Mouse (Mus musculus) intestine, embryonic 16.5 days (tissue): Measurements from ENCODE around the gene Cux1. TPM values are rescaled to one million over a fixed set of nuclear protein-coding genes. Genes with fewer than 3 reads are reported as not detected.

ENCODE experiments used
- ATAC-seq: fragments of 200-750 bp; cut with Nextera tagmentation; 2 replicates; pipeline ENCODE4 v1.8.0; 2017; ENCODE audit warnings: moderate TSS enrichment, moderate library complexity
- H3K27ac ChIP-seq: fragments of 300-500 bp; sonication (generic); 2 replicates; pipeline ENCODE4 v1.5.1; 2014; ENCODE audit warnings: mild to moderate bottlenecking, low read length
- H3K27me3 ChIP-seq: fragments of 300-500 bp; sonication (generic); replicated peaks from 2 replicates; pipeline ENCODE4 v1.6.1; 2014; ENCODE audit warnings: low read length, control low read depth, mixed read lengths; ENCODE audit not compliant: control insufficient read depth, insufficient read depth
- H3K36me3 ChIP-seq: fragments of 300-500 bp; sonication (generic); 2 replicates; pipeline ENCODE4 v1.6.1; 2014; ENCODE audit warnings: low read length, control low read depth; ENCODE audit not compliant: control insufficient read depth, insufficient read depth
- H3K4me1 ChIP-seq: fragments of 300-500 bp; sonication (generic); 2 replicates; pipeline ENCODE4 v1.6.1; 2014; ENCODE audit warnings: low read length, control low read depth, mixed read lengths; ENCODE audit not compliant: control insufficient read depth, insufficient read depth
- H3K4me2 ChIP-seq: fragments of 300-500 bp; sonication (generic); 2 replicates; pipeline ENCODE4 v1.6.1; 2014; ENCODE audit warnings: low read depth, low read length, control low read depth
- H3K4me3 ChIP-seq: fragments of 300-500 bp; sonication (generic); 2 replicates; pipeline ENCODE4 v1.5.1; 2014; ENCODE audit warnings: mild to moderate bottlenecking, low read length
- H3K9ac ChIP-seq: fragments of 300-500 bp; sonication (generic); 2 replicates; pipeline ENCODE4 v1.6.1; 2014; ENCODE audit warnings: low read depth, low read length
- H3K9me3 ChIP-seq: fragments of 300-500 bp; sonication (generic); 2 replicates; pipeline ENCODE4 v1.6.1; 2016; ENCODE audit warnings: low read length, control low read depth; ENCODE audit not compliant: control insufficient read depth
- WGBS: fragments of 180-500 bp; shearing (Covaris S2); extraction: QIAGEN DNeasy Blood & Tissue Kit; methylation state at CpG from one replicate; pipeline ENCODE4 v1.1.7; 2014; 5-methylcytosine and 5-hydroxymethylcytosine counted together
- polyA plus RNA-seq: library from polyadenylated mRNA; unstranded; fragments of >200 nt; fragmentation: Nextera tagmentation; extraction: Ambion mirVana; gene quantifications from 2 replicates; pipeline ENCODE4 v1.2.1, GENCODE M21; 2015

Gene Cux1
- polyA plus RNA-seq, 1 experiment from 2014 or later = 62.5 TPM

GRCm38 (mm10) chr5:136343156-136343890 lies 224.0 kb downstream of the Cux1 start:
- WGBS = 88% methylated on average over 15 of the region's 15 CpGs
- H3K27me3 ChIP-seq = no peaks in the 10 kb centered on the region
- H3K4me3 ChIP-seq = no peak overlapping the region
- ATAC-seq = no peak
- no peak overlapping the region for H3K4me2 ChIP-seq
- no peak overlapping the region for H3K27ac ChIP-seq
- no peaks in the 10 kb centered on the region for H3K9me3 ChIP-seq
- peaks cover 12% of the 10 kb centered on the region; the same call in 1 of the 2 replicates for H3K36me3 ChIP-seq
- H3K4me1 ChIP-seq = no peaks in the 10 kb centered on the region
- H3K9ac ChIP-seq = no peak overlapping the region

- H3K4me2 ChIP-seq = no peak overlapping the region
- peaks cover 12% of the 10 kb centered on the region; the same call in 1 of the 2 replicates for H3K36me3 ChIP-seq
- H3K27ac ChIP-seq = no peak overlapping the region
- H3K4me3 ChIP-seq = no peak overlapping the region
- 77% methylated on average over 4 of the region's 4 CpGs for WGBS
- no peak for ATAC-seq
- H3K27me3 ChIP-seq = no peaks in the 10 kb centered on the region
- no peaks in the 10 kb centered on the region; the same call in 1 of the 2 replicates for H3K4me1 ChIP-seq
- no peaks in the 10 kb centered on the region for H3K9me3 ChIP-seq
- H3K9ac ChIP-seq = no peak overlapping the region
Measured at GRCm38 (mm10) chr5:136336798-136337527, 230.3 kb downstream of the Cux1 start.

- no peak overlapping the region for H3K4me3 ChIP-seq
- no peaks in the 10 kb centered on the region for H3K9me3 ChIP-seq
- 94% methylated on average over 4 of the region's 4 CpGs for WGBS
- no peaks in the 10 kb centered on the region; the same call in 1 of the 2 replicates for H3K4me1 ChIP-seq
- no peak overlapping the region for H3K27ac ChIP-seq
- peaks cover 12% of the 10 kb centered on the region; the same call in 1 of the 2 replicates for H3K36me3 ChIP-seq
- no peak overlapping the region for H3K9ac ChIP-seq
- H3K4me2 ChIP-seq = no peak overlapping the region
- no peaks in the 10 kb centered on the region for H3K27me3 ChIP-seq
- no peak for ATAC-seq
Measured at GRCm38 (mm10) chr5:136335681-136336080, 231.6 kb downstream of the Cux1 start.

- peaks cover 6% of the 10 kb centered on the region; the same call in 1 of the 2 replicates for H3K36me3 ChIP-seq
- no peak overlapping the region for H3K9ac ChIP-seq
- no peaks in the 10 kb centered on the region for H3K9me3 ChIP-seq
- H3K4me1 ChIP-seq = no peaks in the 10 kb centered on the region; the same call in 1 of the 2 replicates
- WGBS = 77% methylated on average over 4 of the region's 4 CpGs
- H3K4me3 ChIP-seq = no peak overlapping the region
- H3K4me2 ChIP-seq = no peak overlapping the region
- H3K27ac ChIP-seq = no peak overlapping the region
- no peaks in the 10 kb centered on the region for H3K27me3 ChIP-seq
- no peak for ATAC-seq
Measured at GRCm38 (mm10) chr5:136334780-136335179, 232.5 kb downstream of the Cux1 start.

- no peak overlapping the region for H3K4me3 ChIP-seq
- no peak overlapping the region for H3K4me2 ChIP-seq
- no peaks in the 10 kb centered on the region for H3K27me3 ChIP-seq
- 82% methylated on average over 1 of the region's 1 CpGs for WGBS
- no peak overlapping the region for H3K9ac ChIP-seq
- H3K9me3 ChIP-seq = no peaks in the 10 kb centered on the region
- no peak for ATAC-seq
- H3K36me3 ChIP-seq = no peaks in the 10 kb centered on the region
- no peak overlapping the region for H3K27ac ChIP-seq
- H3K4me1 ChIP-seq = no peaks in the 10 kb centered on the region; the same call in 1 of the 2 replicates
Measured at GRCm38 (mm10) chr5:136334051-136334450, 233.2 kb downstream of the Cux1 start.

GRCm38 (mm10) chr5:136332786-136333462 lies 234.4 kb downstream of the Cux1 start:
- no peaks in the 10 kb centered on the region; the same call in 1 of the 2 replicates for H3K4me1 ChIP-seq
- no peak overlapping the region for H3K9ac ChIP-seq
- no peaks in the 10 kb centered on the region for H3K9me3 ChIP-seq
- no peak overlapping the region for H3K27ac ChIP-seq
- 82% methylated on average over 11 of the region's 11 CpGs for WGBS
- no peaks in the 10 kb centered on the region for H3K36me3 ChIP-seq
- H3K4me2 ChIP-seq = no peak overlapping the region
- no peak overlapping the region for H3K4me3 ChIP-seq
- no peaks in the 10 kb centered on the region for H3K27me3 ChIP-seq
- no peak for ATAC-seq

- no peak for ATAC-seq
- Histone ChIP-seq H3K9ac (no peak overlapping the region), H3K27me3 (no peaks in the 10 kb centered on the region), H3K36me3 (no peaks in the 10 kb centered on the region), H3K27ac (no peak overlapping the region), H3K4me1 (no peaks in the 10 kb centered on the region), H3K9me3 (no peaks in the 10 kb centered on the region), H3K4me3 (no peak overlapping the region), H3K4me2 (no peak overlapping the region)
- 89% methylated on average over 2 of the region's 2 CpGs for WGBS
Measured at GRCm38 (mm10) chr5:136327736-136328135, 239.6 kb downstream of the Cux1 start.

GRCm38 (mm10) chr5:136326626-136327025 lies 240.7 kb downstream of the Cux1 start:
- Histone ChIP-seq H3K4me2 (no peak overlapping the region), H3K27me3 (no peaks in the 10 kb centered on the region), H3K9ac (no peak overlapping the region), H3K36me3 (no peaks in the 10 kb centered on the region), H3K27ac (no peak overlapping the region), H3K4me1 (no peaks in the 10 kb centered on the region), H3K9me3 (no peaks in the 10 kb centered on the region), H3K4me3 (no peak overlapping the region)
- no peak for ATAC-seq
- 81% methylated on average over 13 of the region's 13 CpGs for WGBS

- WGBS = 71% methylated on average over 4 of the region's 4 CpGs
- Histone ChIP-seq H3K4me3 (no peak overlapping the region), H3K9ac (no peak overlapping the region), H3K36me3 (no peaks in the 10 kb centered on the region), H3K4me1 (no peaks in the 10 kb centered on the region), H3K4me2 (no peak overlapping the region), H3K27ac (no peak overlapping the region), H3K9me3 (no peaks in the 10 kb centered on the region), H3K27me3 (no peaks in the 10 kb centered on the region)
- ATAC-seq = no peak
Measured at GRCm38 (mm10) chr5:136324506-136324905, 242.8 kb downstream of the Cux1 start.
